Mouse (Mus musculus) bone marrow macrophage, adult 2 months (primary cell): ENCODE results near the gene Brwd3.

Experiments used
- CTCF ChIP-seq: IDR thresholded peaks from 2 replicates; pipeline ENCODE4 v1.5.1; 2012; ENCODE audit warnings: low read depth, mild to moderate bottlenecking, low read length, moderate library complexity
- POLR2A ChIP-seq: IDR thresholded peaks from 2 replicates; pipeline ENCODE4 v1.6.1; 2012; ENCODE audit warnings: mild to moderate bottlenecking, low read depth, low read length, borderline replicate concordance

DNA sequence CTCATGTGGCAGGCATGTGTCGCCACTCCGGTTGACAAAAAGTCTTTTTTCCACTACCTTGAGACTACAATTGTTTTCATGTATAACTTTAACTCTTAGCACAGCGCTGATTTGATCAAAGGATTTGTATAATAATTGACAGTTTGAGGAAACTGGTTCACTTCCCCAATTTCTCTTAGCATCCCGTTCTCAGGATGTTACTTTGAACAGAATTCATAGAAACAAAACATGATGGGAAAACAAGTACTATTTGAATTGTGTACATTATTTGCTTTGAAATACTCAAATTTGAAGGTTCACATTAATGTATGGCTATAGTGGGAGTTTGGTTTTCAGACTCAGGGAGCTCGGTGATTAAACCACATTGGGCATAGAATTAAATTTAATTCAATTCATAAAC is 1.1 kb upstream of the Brwd3 start:
- TF ChIP-seq POLR2A (no peak), CTCF (no peak)
